Mouse (Mus musculus) gastrocnemius, postnatal 10 days (tissue): Measurements from ENCODE around the gene Gm10715. TPM values are rescaled to one million over a fixed set of nuclear protein-coding genes. Genes with fewer than 3 reads are reported as not detected.
A peak's percentile ranks its signal among the peaks of the same experiment; 100 is the strongest.
"Not testable (repeated sequence)": the region's sequence is repeated elsewhere in the genome, so short reads cannot be mapped to it uniquely, and the experiment has no call there.

Source experiments
- DNase-seq: peaks from one replicate; pipeline ENCODE4 v3.0.0; 2021; ENCODE audit warnings: mixed read lengths
- microRNA-seq, 2 experiments: library from miRNA; unstranded; fragments of <30 nt; microRNA quantifications; one replicate each; pipeline ENCODE4 v1.2.0; 2021
- total RNA-seq, 2 experiments: library from RNA; stranded (reverse); gene quantifications; 2 replicates each; pipeline ENCODE4 v1.2.3; 2021

The Gm10715 gene
- total RNA-seq, 2 experiments from 2014 or later = not detected

- DNase-seq = not testable (repeated sequence)
Observed at GRCm38 (mm10) chr9:3024912-3025467, 11.7 kb upstream of the Gm10715 start, which contains the start of gene Gm10717. Gene Gm10717, plus strand, starts transcription at chr9:3025417.

GRCm38 (mm10) chr9:3025653-3026052 lies 11.0 kb upstream of the Gm10715 start:
- DNase-seq = peak; percentile 58

DNA sequence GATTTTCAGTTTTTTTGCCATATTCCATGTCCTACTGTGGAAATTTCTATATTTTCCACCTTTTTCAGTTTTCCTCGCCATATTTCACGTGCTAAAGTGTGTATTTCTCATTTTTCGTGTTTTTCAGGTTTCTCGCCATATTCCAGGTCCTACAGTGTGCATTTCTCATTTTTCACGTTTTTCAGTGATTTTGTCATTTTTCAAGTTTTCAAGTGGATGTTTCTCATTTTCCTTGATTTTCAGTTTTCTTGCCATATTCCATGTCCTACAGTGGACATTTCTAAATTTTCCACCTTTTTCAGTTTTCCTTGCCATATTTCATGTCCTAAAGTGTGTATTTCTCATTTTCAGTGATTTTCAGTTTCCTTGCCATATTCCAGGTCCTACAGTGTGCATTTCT lies 10.5 kb upstream of the Gm10715 start:
- peak; percentile 15 for DNase-seq

GRCm38 (mm10) chr9:3026741-3027140 lies 9.9 kb upstream of the Gm10715 start:
- peak; percentile 24 for DNase-seq

- DNase-seq = not testable (repeated sequence)
Observed at GRCm38 (mm10) chr9:3027200-3027599, 9.5 kb upstream of the Gm10715 start.

DNA sequence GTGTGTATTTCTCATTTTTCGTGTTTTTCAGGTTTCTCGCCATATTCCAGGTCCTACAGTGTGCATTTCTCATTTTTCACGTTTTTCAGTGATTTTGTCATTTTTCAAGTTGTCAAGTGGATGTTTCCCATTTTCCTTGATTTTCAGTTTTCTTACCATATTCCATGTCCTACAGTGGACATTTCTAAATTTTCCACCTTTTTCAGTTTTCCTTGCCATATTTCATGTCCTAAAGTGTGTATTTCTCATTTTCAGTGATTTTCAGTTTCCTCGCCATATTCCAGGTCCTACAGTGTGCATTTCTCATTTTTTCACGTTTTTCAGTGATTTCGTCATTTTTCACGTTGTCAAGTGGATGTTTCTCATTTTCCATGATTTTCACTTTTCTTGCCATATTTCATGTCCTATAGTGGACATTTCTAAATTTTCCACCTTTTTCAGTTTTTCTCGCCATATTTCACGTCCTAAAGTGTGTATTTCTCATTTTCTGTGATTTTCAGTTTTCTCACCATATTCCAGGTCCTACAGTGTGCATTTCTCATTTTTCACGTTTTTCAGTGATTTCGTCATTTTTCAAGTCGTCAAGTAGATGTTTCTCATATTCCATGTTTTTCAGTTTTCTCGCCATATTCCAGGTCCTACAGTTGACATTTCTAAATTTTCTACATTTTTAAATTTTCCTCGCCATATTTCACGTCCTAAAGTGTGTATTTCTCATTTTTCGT lies 7.2 kb upstream of the Gm10715 start:
- DNase-seq = peak; percentile 37

DNA sequence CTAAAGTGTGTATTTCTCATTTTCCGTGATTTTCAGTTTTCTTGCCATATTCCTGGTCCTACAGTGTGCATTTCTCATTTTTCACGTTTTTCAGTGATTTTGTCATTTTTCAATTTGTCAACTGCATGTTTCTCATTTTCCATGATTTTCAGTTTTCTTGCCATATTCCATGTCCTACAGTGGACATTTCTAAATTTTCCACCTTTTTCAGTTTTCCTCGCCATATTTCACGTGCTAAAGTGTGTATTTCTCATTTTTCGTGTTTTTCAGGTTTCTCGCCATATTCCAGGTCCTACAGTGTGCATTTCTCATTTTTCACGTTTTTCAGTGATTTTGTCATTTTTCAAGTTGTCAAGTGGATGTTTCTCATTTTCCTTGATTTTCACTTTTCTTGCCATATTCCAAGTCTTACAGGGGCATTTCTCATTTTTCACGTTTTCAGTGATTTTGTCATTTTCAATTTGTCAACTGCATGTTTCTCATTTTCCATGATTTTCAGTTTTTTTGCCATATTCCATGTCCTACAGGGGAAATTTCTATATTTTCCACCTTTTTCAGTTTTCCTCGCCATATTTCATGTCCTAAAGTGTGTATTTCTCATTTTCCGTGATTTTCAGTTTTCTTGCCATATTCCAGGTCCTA lies 5.9 kb upstream of the Gm10715 start:
- not testable (repeated sequence) for DNase-seq

DNA sequence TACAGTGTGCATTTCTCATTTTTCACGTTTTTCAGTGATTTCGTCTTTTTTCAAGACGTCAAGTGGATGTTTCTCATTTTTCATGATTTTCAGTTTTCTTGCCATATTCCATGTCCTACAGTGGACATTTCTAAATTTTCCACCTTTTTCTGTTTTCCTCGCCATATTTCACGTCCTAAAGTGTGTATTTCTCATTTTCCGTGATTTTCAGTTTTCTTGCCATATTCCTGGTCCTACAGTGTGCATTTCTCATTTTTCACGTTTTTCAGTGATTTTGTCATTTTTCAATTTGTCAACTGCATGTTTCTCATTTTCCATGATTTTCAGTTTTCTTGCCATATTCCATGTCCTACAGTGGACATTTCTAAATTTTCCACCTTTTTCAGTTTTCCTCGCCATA lies 2.4 kb upstream of the Gm10715 start, which contains the start of gene Gm17535:
TSS of gene Gm17535 (plus strand) at position 301 of the 400 bp plus-strand sequence.
- not testable (repeated sequence) for DNase-seq

DNA sequence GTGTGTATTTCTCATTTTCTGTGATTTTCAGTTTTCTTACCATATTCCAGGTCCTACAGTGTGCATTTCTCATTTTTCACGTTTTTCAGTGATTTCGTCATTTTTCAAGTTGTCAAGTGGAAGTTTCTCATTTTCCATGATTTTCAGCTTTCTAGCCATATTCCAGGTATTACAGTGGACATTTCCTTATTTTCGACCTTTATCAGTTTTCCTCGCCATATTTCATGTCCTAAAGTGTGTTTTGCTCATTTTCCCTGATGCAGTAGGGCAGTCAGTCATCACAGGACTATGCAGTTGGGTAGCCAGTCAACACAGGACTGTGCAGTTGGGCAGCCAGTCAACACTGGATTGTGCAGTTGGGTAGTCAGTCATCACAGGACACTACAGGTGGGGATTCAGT lies 1.5 kb downstream of the Gm10715 start:
- not testable (repeated sequence) for DNase-seq

Small RNA genes within 50 kb of the gene (microRNA-seq; reads per million reads assigned to microRNA genes)
- 0 reads per million in 2 experiments for gene Mir101c

Other genes with a start within 250 kb of the Gm10715 start
- not detected for gene Gm10722, start 36.0 kb upstream of the Gm10715 start, total RNA-seq
- gene Gm11168, start 33.5 kb upstream of the Gm10715 start, total RNA-seq = not detected
- gene Gm10721, start 23.7 kb upstream of the Gm10715 start, total RNA-seq = not detected
- gene Gm10720, start 21.2 kb upstream of the Gm10715 start, total RNA-seq = not detected
- gene Gm10719, start 19.5 kb upstream of the Gm10715 start, total RNA-seq = 1 to 10 TPM in 1 of 2 experiments, not detected in 1; 1.3 TPM
- 1 to 10 TPM in 1 of 2 experiments, under 1 TPM in 1; 0.94 to 1.6 TPM for gene Gm10718, start 13.3 kb upstream of the Gm10715 start, total RNA-seq
- not detected for gene Gm10717, start 11.5 kb upstream of the Gm10715 start, total RNA-seq
- gene Gm17535, start 2.3 kb upstream of the Gm10715 start, total RNA-seq = not detected